ENCODE assay signal across 17 mouse cellular contexts in genomic region chr3:68689346-68689745, GRCm38 (mm10). TPM values are rescaled to one million over a fixed set of nuclear protein-coding genes. Genes with fewer than 3 reads are reported as not detected.
"Had no signal": no experiment of that assay in that cellular context is flagged by ENCODE, and none has a peak within 500 bp of the region (broad histone marks: within the 10 kb centered on the region; RNA-seq: fewer than 3 reads in every experiment).

No protein-coding gene starts in this region.

- DNase-seq: gastrocnemius, postnatal 14 days; heart, postnatal 10 days; heart, postnatal 4 days; kidney, adult 18-20 months; kidney, adult 8-10 months; kidney, postnatal 10 days; kidney, postnatal 25 days; kidney, postnatal 4 days; liver had no signal

RNA-seq across cellular contexts. Expression of gene Il12a, which starts 1.1 kb away (rescaled TPM):
- polyA plus RNA-seq: heart, embryonic 14.5 days; heart, embryonic 16.5 days; hindbrain, embryonic 12.5 days; hindbrain, embryonic 14.5 days; intestine, embryonic 15.5 days; intestine, postnatal 0 days; kidney, embryonic 16.5 days; limb, embryonic 12.5 days had no signal
